ENCODE assay signal across 19 mouse cellular contexts in the genomic region with DNA sequence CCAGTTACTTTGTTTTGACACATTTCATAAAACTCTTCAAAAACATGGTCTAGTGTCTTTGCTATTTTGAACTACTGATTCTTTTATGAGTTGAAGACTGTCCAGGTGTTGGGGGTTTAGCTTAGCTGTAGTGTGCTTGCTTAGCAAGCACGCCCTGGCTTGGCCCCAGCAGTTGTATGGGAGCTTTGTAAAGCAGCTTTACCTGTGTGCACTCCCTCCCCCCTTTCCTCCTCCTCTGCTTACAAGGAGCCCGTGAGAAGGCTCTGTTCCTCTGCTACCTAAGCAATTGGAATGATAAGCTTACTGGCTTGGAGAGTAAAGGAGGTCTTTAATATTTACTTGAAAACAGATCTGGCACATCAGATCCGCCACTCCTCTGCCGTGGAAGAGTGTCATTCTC.
DNase-seq lines count a peak whose midpoint lies in the region; ATAC-seq and TF ChIP-seq lines count a peak whose summit lies in the region.
"Had no signal": no experiment of that assay in that cellular context is flagged by ENCODE, and none has a peak within 500 bp of the region (broad histone marks: within the 10 kb centered on the region; RNA-seq: fewer than 3 reads in every experiment).

No protein-coding gene starts in this region.

- no peaks in the 10 kb centered on the region for H3K27me3 ChIP-seq in lung, embryonic 15.5 days
- H3K27me3 ChIP-seq in stomach, postnatal 0 days (ENCODE audit: control insufficient read depth, insufficient read depth, low read length), result no peaks in the 10 kb centered on the region
- H3K27me3 ChIP-seq: forebrain, embryonic 15.5 days; heart, embryonic 15.5 days had no signal

- H3K9me3 ChIP-seq in lung, embryonic 15.5 days, result no peaks in the 10 kb centered on the region
- no peaks in the 10 kb centered on the region for H3K9me3 ChIP-seq in stomach, postnatal 0 days (ENCODE audit: control insufficient read depth, low read length)
- H3K9me3 ChIP-seq: forebrain, embryonic 15.5 days; heart, embryonic 15.5 days had no signal

- peaks cover 46% of the 10 kb centered on the region for H3K4me1 ChIP-seq in lung, embryonic 15.5 days
- H3K4me1 ChIP-seq in stomach, postnatal 0 days (replicated peaks; ENCODE audit: control insufficient read depth, insufficient read depth), result peaks cover 2% of the 10 kb centered on the region
- H3K4me1 ChIP-seq: forebrain, embryonic 15.5 days had no signal

- no peak overlapping the region for H3K9ac ChIP-seq in lung, embryonic 15.5 days
- no peak overlapping the region for H3K9ac ChIP-seq in stomach, postnatal 0 days (ENCODE audit: low read length)
- H3K9ac ChIP-seq: forebrain, embryonic 15.5 days; heart, embryonic 15.5 days had no signal

- DNase-seq in lung, postnatal 10 days, result no peak
- peak; percentile 57 for DNase-seq in retina, adult 2 months (ENCODE audit: low read depth, low spot score)
- no peak for DNase-seq in retina, postnatal 1 day
- peak; percentile 34 for DNase-seq in stomach, postnatal 0 days (ENCODE audit: low spot score)
- DNase-seq in thymus, postnatal 25 days, result peak; percentile 40
- no peak for DNase-seq in kidney, adult 18-20 months
- no peak for DNase-seq in heart, adult 8-10 months (ENCODE audit: low spot score)
- DNase-seq: adrenal gland, adult 2 months; adrenal gland, postnatal 25 days; cerebellum, adult 18-20 months; cerebellum, adult 9-11 months; cerebellum, postnatal 36 days; gastrocnemius, postnatal 10 days; heart, adult 18-20 months; heart, postnatal 14 days had no signal

- no peak for TF ChIP-seq CTCF in stomach, postnatal 0 days (IDR thresholded peaks at IDR 0.05; ENCODE audit: low read depth)

- TF ChIP-seq EP300 in stomach, postnatal 0 days (optimal IDR thresholded peaks at IDR 0.05), result no peak

- H3K4me3 ChIP-seq in lung, embryonic 15.5 days, result no peak overlapping the region
- H3K4me3 ChIP-seq in stomach, postnatal 0 days (ENCODE audit: low read depth, low read length), result no peak overlapping the region
- H3K4me3 ChIP-seq: forebrain, embryonic 15.5 days; heart, embryonic 15.5 days had no signal

- H3K4me2 ChIP-seq in lung, embryonic 15.5 days, result no peak overlapping the region
- H3K4me2 ChIP-seq in stomach, postnatal 0 days (replicated peaks; ENCODE audit: low read depth), result no peak overlapping the region
- H3K4me2 ChIP-seq: forebrain, embryonic 15.5 days; heart, embryonic 11.5 days; heart, embryonic 15.5 days had no signal

- H3K36me3 ChIP-seq in lung, embryonic 15.5 days, result peaks cover 9% of the 10 kb centered on the region; the same call in 1 of the 2 replicates
- H3K36me3 ChIP-seq in stomach, postnatal 0 days (ENCODE audit: control insufficient read depth, insufficient read depth, low read length), result peaks cover 5% of the 10 kb centered on the region; the same call in 1 of the 2 replicates
- H3K36me3 ChIP-seq: heart, embryonic 15.5 days had no signal

- WGBS in lung, embryonic 15.5 days, result 49% methylated on average over 4 of the region's 4 CpGs
- 47% methylated on average over 4 of the region's 4 CpGs for WGBS in stomach, postnatal 0 days

- ATAC-seq in lung, embryonic 15.5 days (ENCODE audit: borderline replicate concordance, extremely low read depth, low FRiP score, low TSS enrichment), result peak; percentile 33; the same call in 1 of the 2 replicates
- ATAC-seq in stomach, postnatal 0 days (ENCODE audit: low FRiP score, low TSS enrichment), result no peak
- ATAC-seq: forebrain, embryonic 15.5 days had no signal

- no peak overlapping the region; the same call in 1 of the 2 replicates for H3K27ac ChIP-seq in lung, embryonic 15.5 days
- no peak overlapping the region for H3K27ac ChIP-seq in stomach, postnatal 0 days (replicated peaks)
- H3K27ac ChIP-seq: forebrain, embryonic 15.5 days; heart, embryonic 15.5 days had no signal

Comparison
In these comparisons a context has a peak if more than half of its experiments do, and no peak if none do; other contexts are left out.
1. DNase-seq: peak in retina, adult 2 months (single experiment), stomach, postnatal 0 days (single experiment) and thymus, postnatal 25 days (single experiment); none in lung, postnatal 10 days (single experiment), retina, postnatal 1 day (single experiment), kidney, adult 18-20 months (single experiment) and heart, adult 8-10 months (single experiment).